Mouse (Mus musculus) stomach, embryonic 15.5 days (tissue): ENCODE data around the gene Junb. TPM values are rescaled to one million over a fixed set of nuclear protein-coding genes. Genes with fewer than 3 reads are reported as not detected.

Experiments
- ATAC-seq: fragments of 200-750 bp; cut with Nextera tagmentation; 2 replicates; pipeline ENCODE4 v1.8.0; 2017; ENCODE audit warnings: low read depth, moderate number of reproducible peaks, moderate TSS enrichment; ENCODE audit not compliant: insufficient read depth, low FRiP score
- H3K27ac ChIP-seq: fragments of 300-500 bp; sonication (generic); 2 replicates; pipeline ENCODE4 v1.5.1; 2015; ENCODE audit warnings: mild to moderate bottlenecking, inconsistent platforms
- H3K27me3 ChIP-seq: fragments of 300-500 bp; sonication (generic); replicated peaks from 2 replicates; pipeline ENCODE4 v1.6.1; 2015; ENCODE audit warnings: inconsistent platforms
- H3K36me3 ChIP-seq: fragments of 300-500 bp; sonication (generic); 2 replicates; pipeline ENCODE4 v1.6.1; 2015; ENCODE audit warnings: inconsistent platforms
- H3K4me1 ChIP-seq: fragments of 300-500 bp; sonication (generic); 2 replicates; pipeline ENCODE4 v1.6.1; 2015; ENCODE audit warnings: inconsistent platforms
- H3K4me2 ChIP-seq: fragments of 300-500 bp; sonication (generic); 2 replicates; pipeline ENCODE4 v1.6.1; 2015; ENCODE audit warnings: mild to moderate bottlenecking, inconsistent platforms
- H3K4me3 ChIP-seq: fragments of 300-500 bp; sonication (generic); replicated peaks from 2 replicates; pipeline ENCODE4 v1.5.1; 2015; ENCODE audit warnings: inconsistent platforms
- H3K9ac ChIP-seq: fragments of 300-500 bp; sonication (generic); 2 replicates; pipeline ENCODE4 v1.6.1; 2015; ENCODE audit warnings: inconsistent platforms
- H3K9me3 ChIP-seq: fragments of 300-500 bp; sonication (generic); 2 replicates; pipeline ENCODE4 v1.6.1; 2016; ENCODE audit warnings: inconsistent platforms
- WGBS: fragments of 180-500 bp; shearing (Covaris S2); methylation state at CpG from one replicate; pipeline ENCODE4 v1.1.7; 2015; 5-methylcytosine and 5-hydroxymethylcytosine counted together
- polyA plus RNA-seq: library from polyadenylated mRNA; unstranded; fragments of >200 nt; fragmentation: Nextera tagmentation; extraction: Ambion mirVana; gene quantifications from 2 replicates; pipeline ENCODE4 v1.2.1, GENCODE M21; 2015

Gene Junb
- polyA plus RNA-seq, 1 experiment from 2014 or later: 49.6 TPM

DNA sequence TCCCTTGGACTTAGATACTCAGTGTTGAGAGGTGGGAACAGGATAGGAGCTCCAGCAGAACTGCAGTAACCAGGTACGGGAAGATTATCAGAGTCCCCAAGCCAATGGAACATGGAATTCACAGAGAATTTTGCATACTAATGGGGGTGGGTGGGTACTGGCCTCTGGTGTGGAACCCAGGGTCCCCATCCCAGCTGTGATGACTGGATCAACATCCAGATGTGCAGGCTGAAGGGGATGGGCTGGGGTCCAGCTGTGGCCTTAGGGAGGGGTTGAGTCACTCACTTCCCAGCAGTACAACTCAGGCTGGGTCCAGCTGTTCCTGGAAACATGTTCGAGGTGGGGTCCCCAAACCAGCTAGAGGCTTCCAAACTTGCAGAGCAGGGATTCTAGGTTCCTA is 9.4 kb upstream of the Junb start:
- no peak for ATAC-seq
- no peaks in the 10 kb centered on the region for H3K9me3 ChIP-seq

DNA sequence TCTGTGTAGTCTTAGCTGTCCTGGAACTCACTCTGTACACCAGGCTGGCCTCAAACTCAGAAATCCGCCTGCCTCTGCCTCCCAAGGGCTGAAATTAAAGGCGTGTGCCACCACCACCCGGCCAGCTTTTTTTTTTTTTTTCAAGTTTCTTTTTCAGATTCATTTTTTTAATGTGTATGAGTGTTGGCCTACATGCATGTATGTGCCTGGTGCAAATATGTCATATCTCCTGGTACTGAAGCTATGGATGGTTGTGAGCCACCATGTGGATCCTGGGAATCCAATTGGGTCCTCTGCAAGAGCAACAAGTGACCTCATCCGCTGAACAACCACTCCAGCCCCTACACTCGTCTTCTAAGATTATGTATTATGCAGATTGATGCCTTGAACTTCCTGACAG is 8.9 kb upstream of the Junb start:
- no peak overlapping the region for H3K27ac ChIP-seq
- no peaks in the 10 kb centered on the region for H3K27me3 ChIP-seq
- WGBS: 67% methylated on average over 5 of the region's 5 CpGs
- no peaks in the 10 kb centered on the region for H3K36me3 ChIP-seq
- no peaks in the 10 kb centered on the region for H3K9me3 ChIP-seq
- H3K4me1 ChIP-seq: peaks cover 34% of the 10 kb centered on the region
- H3K9ac ChIP-seq: no peak overlapping the region
- ATAC-seq: no peak
- no peak overlapping the region for H3K4me3 ChIP-seq
- no peak overlapping the region for H3K4me2 ChIP-seq

More for the DNA sequence above, 9.4 kb upstream of the Junb start:
- Histone ChIP-seq H3K27ac (no peak overlapping the region), H3K36me3 (no peaks in the 10 kb centered on the region), H3K4me2 (no peak overlapping the region), H3K4me3 (no peak overlapping the region), H3K9ac (no peak overlapping the region), H3K27me3 (no peaks in the 10 kb centered on the region), H3K4me1 (peaks cover 30% of the 10 kb centered on the region)
- 70% methylated on average over 2 of the region's 2 CpGs for WGBS

- H3K9ac ChIP-seq: no peak overlapping the region
- WGBS: 28% methylated on average over 8 of the region's 8 CpGs
- H3K27me3 ChIP-seq: no peaks in the 10 kb centered on the region
- H3K4me3 ChIP-seq: peak overlapping the region; percentile 52
- H3K9me3 ChIP-seq: no peaks in the 10 kb centered on the region
- peaks cover 43% of the 10 kb centered on the region for H3K4me1 ChIP-seq
- peak overlapping the region; percentile 95 for H3K27ac ChIP-seq
- no peak for ATAC-seq
- peak overlapping the region; percentile 99 for H3K4me2 ChIP-seq
- H3K36me3 ChIP-seq: no peaks in the 10 kb centered on the region
Observed at GRCm38 (mm10) chr8:84986379-84986945, 7.9 kb upstream of the Junb start.

- Histone ChIP-seq H3K27me3 (no peaks in the 10 kb centered on the region), H3K4me1 (peaks cover 46% of the 10 kb centered on the region), H3K4me2 (peak overlapping the region; percentile 99), H3K9ac (peak overlapping the region; percentile 49; the same call in 1 of the 2 replicates), H3K27ac (peak overlapping the region; percentile 95), H3K36me3 (no peaks in the 10 kb centered on the region), H3K4me3 (peak overlapping the region; percentile 52), H3K9me3 (no peaks in the 10 kb centered on the region)
- ATAC-seq: peak; percentile 19
- WGBS: under 1% methylated on average over 53 of the region's 53 CpGs
Observed at GRCm38 (mm10) chr8:84985684-84986378, 7.3 kb upstream of the Junb start.

GRCm38 (mm10) chr8:84985049-84985683 is 6.6 kb upstream of the Junb start:
- H3K4me1 ChIP-seq: peaks cover 52% of the 10 kb centered on the region
- H3K4me2 ChIP-seq: peak overlapping the region; percentile 99
- H3K36me3 ChIP-seq: no peaks in the 10 kb centered on the region
- 3% methylated on average over 23 of the region's 23 CpGs for WGBS
- ATAC-seq: no peak
- peak overlapping the region; percentile 95 for H3K27ac ChIP-seq
- H3K9ac ChIP-seq: peak overlapping the region; percentile 49; the same call in 1 of the 2 replicates
- no peaks in the 10 kb centered on the region for H3K27me3 ChIP-seq
- no peaks in the 10 kb centered on the region for H3K9me3 ChIP-seq
- H3K4me3 ChIP-seq: peak overlapping the region; percentile 52

- peak; percentile 5; the same call in 1 of the 2 replicates for ATAC-seq
- Histone ChIP-seq H3K9me3 (no peaks in the 10 kb centered on the region), H3K36me3 (no peaks in the 10 kb centered on the region), H3K27me3 (no peaks in the 10 kb centered on the region), H3K4me3 (peak overlapping the region; percentile 52), H3K9ac (no peak overlapping the region), H3K27ac (peak overlapping the region; percentile 95), H3K4me2 (peak overlapping the region; percentile 99), H3K4me1 (peaks cover 59% of the 10 kb centered on the region)
- 7% methylated on average over 16 of the region's 16 CpGs for WGBS
Observed at GRCm38 (mm10) chr8:84984294-84985048, 6.0 kb upstream of the Junb start.

- Histone ChIP-seq H3K4me1 (peaks cover 69% of the 10 kb centered on the region), H3K9ac (no peak overlapping the region), H3K27me3 (no peaks in the 10 kb centered on the region), H3K4me2 (peak overlapping the region; percentile 23), H3K9me3 (no peaks in the 10 kb centered on the region), H3K4me3 (no peak overlapping the region), H3K36me3 (no peaks in the 10 kb centered on the region), H3K27ac (peak overlapping the region; percentile 95)
- ATAC-seq: no peak
- WGBS: 55% methylated on average over 3 of the region's 3 CpGs
Observed at GRCm38 (mm10) chr8:84982499-84983011, 4.0 kb upstream of the Junb start.

DNA sequence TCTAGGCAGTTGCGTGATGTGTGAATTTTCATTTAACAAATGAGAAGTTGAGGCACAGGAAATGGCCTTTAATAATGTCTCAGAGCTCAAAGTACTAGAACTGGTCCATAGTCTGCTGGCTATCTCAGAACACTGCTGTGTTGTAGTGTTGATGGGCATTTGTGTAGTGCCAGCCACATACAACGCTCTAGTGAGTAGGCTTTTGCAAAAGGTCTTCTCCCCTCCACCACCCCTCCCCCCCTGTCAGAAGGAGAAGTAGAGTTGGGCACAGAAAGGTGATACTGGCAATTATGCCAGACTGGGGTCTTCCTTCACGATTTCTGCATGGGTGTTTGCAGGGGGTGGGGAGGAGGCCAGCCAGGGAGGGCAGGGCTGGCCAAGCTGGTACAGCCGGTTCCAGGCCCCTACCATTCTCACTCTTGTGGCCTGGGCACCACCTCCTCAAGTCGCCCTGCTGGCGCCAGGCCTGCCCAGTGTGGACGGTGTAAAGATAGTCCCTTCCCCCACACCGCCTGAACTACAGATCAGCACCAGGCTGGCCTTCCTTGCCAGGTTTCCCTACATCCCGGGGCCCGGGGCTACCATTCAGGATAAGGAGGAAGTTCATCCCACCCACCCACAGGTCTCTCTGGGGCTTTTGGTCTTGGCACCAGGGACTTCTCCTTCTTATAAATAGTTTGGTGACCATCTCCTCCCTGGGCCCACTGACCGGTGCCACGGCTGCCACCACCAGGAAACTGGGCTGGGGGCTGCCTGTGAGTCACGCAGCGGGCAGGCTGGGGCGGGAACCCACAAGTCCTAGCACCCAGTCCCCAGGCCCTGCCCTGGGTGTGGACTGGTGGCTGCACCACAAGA is 3.4 kb upstream of the Junb start:
- H3K9ac ChIP-seq: no peak overlapping the region
- H3K27ac ChIP-seq: peak overlapping the region; percentile 95
- H3K27me3 ChIP-seq: no peaks in the 10 kb centered on the region
- WGBS: 73% methylated on average over 15 of the region's 15 CpGs
- no peak overlapping the region for H3K4me3 ChIP-seq
- no peaks in the 10 kb centered on the region for H3K36me3 ChIP-seq
- peak overlapping the region; percentile 23; the same call in 1 of the 2 replicates for H3K4me2 ChIP-seq
- H3K4me1 ChIP-seq: peaks cover 75% of the 10 kb centered on the region
- no peak for ATAC-seq
- H3K9me3 ChIP-seq: no peaks in the 10 kb centered on the region

DNA sequence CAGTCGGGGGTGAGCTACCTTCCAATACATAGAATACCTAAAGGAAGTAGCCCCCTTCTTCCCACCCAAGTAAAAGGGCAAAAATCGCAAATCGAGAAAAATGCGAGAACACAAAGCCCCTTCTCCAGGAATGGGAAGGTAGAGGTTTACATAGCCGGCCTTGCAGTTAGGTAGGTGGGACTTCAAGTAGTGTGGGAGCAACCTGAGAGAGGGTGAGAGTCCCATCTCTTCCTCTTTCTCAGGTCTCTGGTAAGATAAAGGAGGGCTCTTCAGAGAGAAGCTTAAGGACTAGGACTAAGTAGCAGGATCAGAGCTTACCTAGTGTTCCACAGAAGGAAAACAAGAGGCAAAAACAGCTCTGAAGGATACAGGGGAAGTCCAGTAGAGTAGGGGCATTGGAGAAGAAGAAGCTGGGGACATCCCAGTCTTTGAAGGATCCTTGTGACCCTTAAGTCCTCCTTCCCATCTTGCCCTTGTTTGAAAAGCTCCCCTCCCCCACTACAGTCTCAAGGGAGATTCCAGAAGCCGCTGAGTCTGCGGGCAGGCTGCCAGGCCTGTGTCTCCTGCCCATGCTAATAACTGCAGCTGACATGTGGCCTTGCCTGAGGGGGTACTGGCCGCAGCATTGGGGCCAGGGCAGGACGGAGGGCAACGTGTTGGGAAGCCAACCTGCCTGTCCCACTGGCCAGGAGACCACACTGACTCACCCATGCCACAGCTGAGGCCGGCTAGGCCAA is 2.3 kb upstream of the Junb start:
- H3K4me1 ChIP-seq: peaks cover 76% of the 10 kb centered on the region
- H3K27me3 ChIP-seq: no peaks in the 10 kb centered on the region
- H3K27ac ChIP-seq: peak overlapping the region; percentile 95
- no peaks in the 10 kb centered on the region for H3K36me3 ChIP-seq
- H3K4me2 ChIP-seq: peak overlapping the region; percentile 99
- no peak overlapping the region; the same call in 1 of the 2 replicates for H3K9ac ChIP-seq
- 0 out of 2 replicates have a peak overlapping the region, but pooled peaks have one; percentile 67 for H3K4me3 ChIP-seq
- no peak for ATAC-seq
- no peaks in the 10 kb centered on the region for H3K9me3 ChIP-seq
- WGBS: 31% methylated on average over 11 of the region's 11 CpGs

DNA sequence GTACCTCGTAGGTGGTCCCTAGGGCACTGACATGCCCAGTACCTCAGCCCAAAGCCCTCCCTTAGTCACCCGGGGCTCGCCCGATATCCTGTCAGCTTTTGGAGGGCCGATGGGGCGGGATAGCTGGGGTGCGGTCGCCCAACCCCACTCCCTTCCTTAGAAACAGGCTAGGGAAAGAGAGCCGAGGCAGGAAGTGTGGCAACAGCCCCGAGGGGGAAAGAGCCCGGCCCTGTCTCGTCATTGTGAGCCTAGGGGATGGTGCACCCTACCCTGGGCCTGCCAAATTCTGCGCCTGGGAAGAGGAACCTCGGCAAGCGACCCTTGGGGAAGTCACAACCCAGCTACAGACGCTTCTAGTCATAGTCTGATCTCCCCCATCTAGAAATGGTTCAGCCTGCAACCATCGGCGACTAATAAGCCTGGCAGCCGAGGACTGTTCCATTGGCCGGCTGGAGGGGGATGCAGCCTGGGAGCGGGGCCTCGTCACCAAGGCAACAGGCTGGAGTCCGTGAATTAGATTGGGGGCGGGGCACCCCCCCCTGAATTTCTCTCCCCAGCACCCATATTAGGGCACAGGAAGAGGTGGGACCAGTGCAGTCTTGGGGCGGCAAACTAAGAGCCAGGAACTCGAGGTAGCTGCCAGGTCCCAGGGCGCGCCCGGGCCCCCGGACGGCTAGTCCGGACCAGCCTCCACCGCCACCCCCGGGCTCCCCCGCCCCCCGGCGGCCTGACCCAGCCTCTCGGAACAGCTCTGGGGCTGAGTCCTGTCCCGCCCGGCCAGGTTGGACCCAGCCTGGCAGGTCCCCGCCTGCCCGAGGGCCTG is 1.3 kb upstream of the Junb start:
- Histone ChIP-seq H3K27me3 (no peaks in the 10 kb centered on the region), H3K9ac (peak overlapping the region; percentile 22; the same call in 1 of the 2 replicates), H3K27ac (peak overlapping the region; percentile 95), H3K36me3 (no peaks in the 10 kb centered on the region), H3K4me1 (peaks cover 69% of the 10 kb centered on the region), H3K4me3 (peak overlapping the region; percentile 67), H3K9me3 (no peaks in the 10 kb centered on the region), H3K4me2 (peak overlapping the region; percentile 99)
- 5% methylated on average over 42 of the region's 42 CpGs for WGBS
- ATAC-seq: peak; percentile 43
